In the genomic region with DNA sequence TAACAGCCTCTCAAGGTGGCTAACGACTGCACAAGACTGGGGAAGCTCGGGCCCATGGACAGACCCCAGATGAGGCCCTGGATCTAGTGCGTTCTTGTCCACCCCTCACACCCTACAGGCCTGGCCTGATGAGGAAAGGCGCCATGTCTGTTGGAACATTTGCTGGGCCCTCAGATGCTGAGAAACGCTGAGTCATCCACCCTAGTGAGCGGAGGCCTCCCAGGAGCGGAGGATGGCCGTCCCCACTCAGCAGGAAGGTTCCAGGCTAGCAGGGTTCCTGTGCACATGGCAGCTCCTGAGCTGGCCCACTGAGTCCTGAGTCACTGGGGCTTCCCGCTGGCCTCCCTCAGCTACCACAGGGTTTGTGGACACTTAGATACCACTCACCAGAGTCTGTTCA, we compare ENCODE assay signal across 20 mouse cellular contexts. TPM values are rescaled to one million over a fixed set of nuclear protein-coding genes. Genes with fewer than 3 reads are reported as not detected.
A peak's percentile ranks its signal among the peaks of the same experiment; 100 is the strongest.
DNase-seq lines count a peak whose midpoint lies in the region; TF ChIP-seq lines count a peak whose summit lies in the region.
"Had no signal": no experiment of that assay in that cellular context is flagged by ENCODE, and none has a peak within 500 bp of the region (broad histone marks: within the 10 kb centered on the region; RNA-seq: fewer than 3 reads in every experiment).

No protein-coding gene starts in this region.

- no peak for TF ChIP-seq CTCF in left cerebral cortex, adult 2 months (IDR thresholded peaks at IDR 0.05)

- DNase-seq in 3T3-L1 (ENCODE audit: low read depth, low spot score) (peak; percentile 15), 416B (ENCODE audit: low read depth) (peak; percentile 69), ZHBTc4 (ENCODE audit: low read depth, low spot score) (peak; percentile 64), liver (peak; percentile 85)
- DNase-seq in left cerebral cortex, adult 2 months (ENCODE audit: extremely low spot score in 1 of 2, low spot score in 2 of 2): no peak
- DNase-seq in spleen, adult 12 weeks (ENCODE audit: low spot score): no peak
- DNase-seq in right cerebral cortex, adult 18-20 months: no peak
- no peak for DNase-seq in layer of hippocampus, adult 11-12 months (ENCODE audit: low spot score)
- DNase-seq: cerebellum, adult 8-10 months; gastrocnemius, adult 2 months; heart, postnatal 4 days; left cerebral cortex, postnatal 4 days; spleen, adult 18-20 months; thymus, postnatal 4 days had no signal

- no peak overlapping the region for H3K27ac ChIP-seq in left cerebral cortex, adult 2 months
- H3K27ac ChIP-seq: embryonic facial prominence, embryonic 12.5 days; forebrain, embryonic 13.5 days; gastrocnemius, adult 2 months; kidney, postnatal 0 days; lung, embryonic 15.5 days; midbrain, embryonic 13.5 days had no signal

- intact Hi-C loops in left cerebral cortex, adult 2 months (cut with DNase I): no loop called here

- no peak overlapping the region for H3K4me3 ChIP-seq in left cerebral cortex, adult 2 months
- H3K4me3 ChIP-seq: embryonic facial prominence, embryonic 12.5 days; forebrain, embryonic 13.5 days; gastrocnemius, adult 2 months; lung, embryonic 15.5 days; midbrain, embryonic 13.5 days had no signal

RNA-seq across cellular contexts. Expression of gene Nol4l, which starts 9.7 kb away (rescaled TPM):
- 10 to 100 TPM; 45.0 to 51.3 TPM for total RNA-seq in left cerebral cortex, adult 2 months (2021)

RNA-seq across cellular contexts. Expression of gene 4930404H24Rik, which starts 27.5 kb away (rescaled TPM):
- not detected for total RNA-seq in left cerebral cortex, adult 2 months (2021)
- total RNA-seq: gastrocnemius, adult 2 months; heart, postnatal 4 days; layer of hippocampus, postnatal 14 days; left cerebral cortex, postnatal 4 days had no signal

Comparison
In these comparisons a context has a peak if more than half of its experiments do, and no peak if none do; other contexts are left out.
1. DNase-seq: peak in 3T3-L1 (single experiment), 416B (single experiment), ZHBTc4 (single experiment) and liver (single experiment); none in left cerebral cortex, adult 2 months (0 of 2), spleen, adult 12 weeks (single experiment), right cerebral cortex, adult 18-20 months (single experiment) and layer of hippocampus, adult 11-12 months (single experiment).